Mouse (Mus musculus): Measurements from ENCODE around the gene 5730522E02Rik. TPM values are rescaled to one million over a fixed set of nuclear protein-coding genes. Genes with fewer than 3 reads are reported as not detected.

Gene 5730522E02Rik
- polyA plus RNA-seq, 1 experiment from 2014 or later = 14.6 TPM

Small RNA genes within 50 kb of the gene (microRNA-seq; reads per million reads assigned to microRNA genes)
- gene Mir6372 = not detected

Other genes starting within 250 kb of the 5730522E02Rik start
- 15.8 and 16.0 TPM in 2 replicates for gene Fancl, start 175.4 kb upstream of the 5730522E02Rik start, polyA plus RNA-seq (2014; fragmentation: Nextera tagmentation; extraction: Ambion mirVana)

Measured in forebrain, embryonic 14.5 days (tissue).